Mouse (Mus musculus) midbrain, embryonic 16.5 days (tissue): ENCODE data around the gene Hps5. TPM values are rescaled to one million over a fixed set of nuclear protein-coding genes. Genes with fewer than 3 reads are reported as not detected.

ENCODE experiments used
- ATAC-seq: fragments of 200-750 bp; cut with Nextera tagmentation; 2 replicates; pipeline ENCODE4 v1.8.0; 2017; ENCODE audit warnings: moderate TSS enrichment
- H3K27ac ChIP-seq: fragments of 300-500 bp; sonication (generic); 2 replicates; pipeline ENCODE4 v1.5.1; 2014; ENCODE audit warnings: mild to moderate bottlenecking, low read length, mixed read lengths
- H3K27me3 ChIP-seq: fragments of 300-500 bp; sonication (generic); 2 replicates; pipeline ENCODE4 v1.6.1; 2014; ENCODE audit warnings: low read depth, low read length, mixed read lengths; ENCODE audit not compliant: control insufficient read depth, insufficient read depth
- H3K36me3 ChIP-seq: fragments of 300-500 bp; sonication (generic); 2 replicates; pipeline ENCODE4 v1.6.1; 2014; ENCODE audit warnings: mild to moderate bottlenecking, low read length, moderate library complexity, mixed read lengths; ENCODE audit not compliant: control insufficient read depth, insufficient read depth
- H3K4me1 ChIP-seq: fragments of 300-500 bp; sonication (generic); 2 replicates; pipeline ENCODE4 v1.6.1; 2014; ENCODE audit warnings: mild to moderate bottlenecking, low read length, mixed read lengths; ENCODE audit not compliant: control insufficient read depth, insufficient read depth
- H3K4me2 ChIP-seq: fragments of 300-500 bp; sonication (generic); 2 replicates; pipeline ENCODE4 v1.6.1; 2014; ENCODE audit warnings: mild to moderate bottlenecking, low read length, mixed read lengths
- H3K4me3 ChIP-seq: fragments of 300-500 bp; sonication (generic); 2 replicates; pipeline ENCODE4 v1.5.1; 2014; ENCODE audit warnings: low read depth, mild to moderate bottlenecking, low read length, moderate library complexity, mixed read lengths
- H3K9ac ChIP-seq: fragments of 300-500 bp; sonication (generic); 2 replicates; pipeline ENCODE4 v1.6.1; 2014; ENCODE audit warnings: low read depth, low read length, mixed read lengths
- H3K9me3 ChIP-seq: fragments of 300-500 bp; sonication (generic); replicated peaks from 2 replicates; pipeline ENCODE4 v1.6.1; 2014; ENCODE audit warnings: mild to moderate bottlenecking, low read length, mixed read lengths; ENCODE audit not compliant: control insufficient read depth, poor library complexity, severe bottlenecking
- WGBS: fragments of 180-500 bp; shearing (Covaris S2); extraction: QIAGEN DNeasy Blood & Tissue Kit; methylation state at CpG from one replicate; pipeline ENCODE4 v1.1.7; 2014; 5-methylcytosine and 5-hydroxymethylcytosine counted together
- polyA plus RNA-seq: library from polyadenylated mRNA; unstranded; fragments of >200 nt; fragmentation: Nextera tagmentation; extraction: Ambion mirVana; gene quantifications from 2 replicates; pipeline ENCODE4 v1.2.1, GENCODE M21; 2015

Hps5 gene
- polyA plus RNA-seq, 1 experiment from 2014 or later = 11.1 TPM

- Histone ChIP-seq H3K9ac (no peak overlapping the region), H3K9me3 (no peaks in the 10 kb centered on the region), H3K4me3 (no peak overlapping the region), H3K27me3 (no peaks in the 10 kb centered on the region), H3K27ac (no peak overlapping the region), H3K4me2 (no peak overlapping the region), H3K4me1 (peaks cover 3% of the 10 kb centered on the region), H3K36me3 (no peaks in the 10 kb centered on the region)
- 28% methylated on average over 6 of the region's 6 CpGs for WGBS
- no peak for ATAC-seq
These were observed 81.3 kb downstream of the Hps5 start for GRCm38 (mm10) chr7:46714518-46714917.

GRCm38 (mm10) chr7:46712250-46712649, 83.6 kb downstream of the Hps5 start:
- Histone ChIP-seq H3K9ac (no peak overlapping the region), H3K4me1 (peaks cover 7% of the 10 kb centered on the region), H3K27ac (no peak overlapping the region), H3K27me3 (no peaks in the 10 kb centered on the region), H3K4me3 (no peak overlapping the region), H3K36me3 (no peaks in the 10 kb centered on the region), H3K9me3 (no peaks in the 10 kb centered on the region), H3K4me2 (no peak overlapping the region)
- no peak for ATAC-seq
- 71% methylated on average over 6 of the region's 6 CpGs for WGBS

Other genes with a start within 250 kb of the Hps5 start
- gene Sergef, start 156.3 kb downstream of the Hps5 start, polyA plus RNA-seq = 43.7 and 45.8 TPM in 2 replicates
- gene Tph1, start 123.5 kb downstream of the Hps5 start, polyA plus RNA-seq = 0.60 TPM in 2 replicates
- gene Saal1, start 85.4 kb downstream of the Hps5 start, polyA plus RNA-seq = 14.5 and 15.0 TPM in 2 replicates
- 0.31 TPM in 1 of 2 replicates, not detected in the other for gene Saa3, start 80.4 kb downstream of the Hps5 start, polyA plus RNA-seq
- not detected in 2 replicates for gene Saa4, start 63.5 kb downstream of the Hps5 start, polyA plus RNA-seq
- gene Saa1, start 53.1 kb downstream of the Hps5 start, polyA plus RNA-seq = 0.23 TPM in 1 of 2 replicates, not detected in the other
- not detected in 2 replicates for gene Saa2, start 44.3 kb downstream of the Hps5 start, polyA plus RNA-seq
- gene Gtf2h1, start within 50 bp of the Hps5 start, polyA plus RNA-seq = 40.9 and 46.8 TPM in 2 replicates
- 596 and 701 TPM in 2 replicates for gene Ldha, start 45.4 kb upstream of the Hps5 start, polyA plus RNA-seq
- gene Ldhc, start 65.1 kb upstream of the Hps5 start, polyA plus RNA-seq = 0.33 and 0.46 TPM in 2 replicates
- gene Tsg101, start 123.9 kb upstream of the Hps5 start, polyA plus RNA-seq = 372 and 375 TPM in 2 replicates
- gene Uevld, start 162.5 kb upstream of the Hps5 start, polyA plus RNA-seq = 5.3 and 6.0 TPM in 2 replicates
- not detected in 2 replicates for gene Gm9999, start 187.5 kb upstream of the Hps5 start, polyA plus RNA-seq
- 7.4 and 8.5 TPM in 2 replicates for gene Spty2d1, start 212.3 kb upstream of the Hps5 start, polyA plus RNA-seq